Mouse (Mus musculus) bone marrow, adult 2 months (tissue): ENCODE data around the gene Eif4ebp2. TPM values are rescaled to one million over a fixed set of nuclear protein-coding genes. Genes with fewer than 3 reads are reported as not detected.

Source experiments
- H3K27ac ChIP-seq: fragments of 200-500 bp; 2 replicates; pipeline ENCODE4 v1.5.1; 2012; ENCODE audit warnings: low read depth, mild to moderate bottlenecking, control low read depth, inconsistent platforms, low read length; ENCODE audit not compliant: control insufficient read depth, poor library complexity, insufficient read depth
- H3K4me1 ChIP-seq: fragments of 200-500 bp; 2 replicates; pipeline ENCODE4 v1.6.1; 2011; ENCODE audit warnings: low read length; ENCODE audit not compliant: control insufficient read depth, insufficient read depth
- H3K4me3 ChIP-seq: fragments of 200-500 bp; replicated peaks from 2 replicates; pipeline ENCODE3; 2011; ENCODE audit warnings: mild to moderate bottlenecking, low read depth, low read length, control low read depth; ENCODE audit not compliant: control insufficient read depth
- CTCF ChIP-seq: fragments of 200-500 bp; IDR thresholded peaks from 2 replicates; pipeline ENCODE4 v1.5.1; 2011; ENCODE audit warnings: low read length, control low read depth; ENCODE audit not compliant: control insufficient read depth, insufficient read depth
- POLR2A ChIP-seq: fragments of 200-500 bp; IDR thresholded peaks from 2 replicates; pipeline ENCODE4 v1.6.1; 2011; ENCODE audit warnings: low read depth, mild to moderate bottlenecking, control low read depth, low read length, borderline replicate concordance; ENCODE audit not compliant: control insufficient read depth
- WGBS: fragments of 180-500 bp; shearing (Covaris S2); methylation state at CpG from one replicate; pipeline ENCODE4 v1.1.7; 2018; 5-methylcytosine and 5-hydroxymethylcytosine counted together
- polyA plus RNA-seq: library from polyadenylated mRNA; stranded (reverse); fragments of >200 nt; gene quantifications from 2 replicates; pipeline ENCODE4 v1.2.4, GENCODE M21; 2011; ENCODE audit warnings: low replicate concordance; ENCODE audit not compliant: missing spikeins, insufficient read depth, insufficient read length

Gene Eif4ebp2
- polyA plus RNA-seq, 1 experiment: 39.8 TPM

DNA sequence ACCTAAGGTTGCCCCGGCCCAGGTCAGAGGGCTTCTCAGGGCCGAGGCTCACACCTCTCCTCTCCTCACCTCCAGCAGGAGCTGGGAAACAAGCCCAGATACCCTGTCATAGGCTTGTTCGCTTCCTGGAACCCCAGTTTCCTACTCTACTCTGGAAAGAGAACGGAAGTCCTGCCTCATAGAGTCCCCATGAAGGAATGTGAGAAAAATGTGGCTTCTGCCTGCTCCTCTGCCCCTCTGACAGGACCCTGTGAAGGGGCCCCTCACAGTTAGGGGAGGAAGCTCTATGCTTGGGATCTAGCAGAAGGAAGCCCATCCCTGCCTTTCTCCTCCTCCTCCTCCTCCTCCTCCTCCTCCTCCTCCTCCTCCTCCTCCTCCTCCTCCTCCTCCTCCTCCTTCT lies 59.9 kb downstream of the Eif4ebp2 start:
- WGBS: 52% methylated on average over 4 of the region's 4 CpGs
- H3K27ac ChIP-seq: no peak overlapping the region
- TF ChIP-seq POLR2A (no peak), CTCF (no peak)
- H3K4me3 ChIP-seq: no peak overlapping the region
- no peaks in the 10 kb centered on the region for H3K4me1 ChIP-seq

GRCm38 (mm10) chr10:61390148-61390547 lies 62.3 kb downstream of the Eif4ebp2 start:
- H3K4me3 ChIP-seq: no peak overlapping the region
- H3K4me1 ChIP-seq: no peaks in the 10 kb centered on the region
- no peak for TF ChIP-seq POLR2A
- no peak for TF ChIP-seq CTCF
- 75% methylated on average over 2 of the region's 2 CpGs for WGBS
- no peak overlapping the region for H3K27ac ChIP-seq

DNA sequence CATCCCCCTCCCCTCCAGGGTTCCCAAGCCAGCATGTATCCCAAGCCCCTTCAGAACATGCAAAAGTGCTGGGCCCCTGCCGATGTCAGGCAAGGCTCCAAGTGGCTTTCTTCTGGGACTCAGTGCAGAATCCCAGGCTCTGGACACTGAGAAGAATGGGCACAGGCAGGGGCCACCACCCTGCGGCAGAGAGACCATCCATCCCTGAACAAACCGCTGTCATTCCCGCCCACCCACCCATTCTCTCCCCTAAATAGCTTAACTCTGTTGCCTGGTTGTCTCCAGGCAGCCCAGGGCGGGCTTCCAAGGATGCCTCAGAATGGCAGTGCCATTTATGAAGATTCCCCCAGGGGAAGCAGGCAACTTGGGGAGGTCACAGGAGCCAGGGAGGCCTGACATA lies 63.4 kb downstream of the Eif4ebp2 start:
- Histone ChIP-seq H3K4me3 (no peak overlapping the region), H3K27ac (no peak overlapping the region), H3K4me1 (no peaks in the 10 kb centered on the region)
- 73% methylated on average over 5 of the region's 5 CpGs for WGBS
- TF ChIP-seq POLR2A (no peak), CTCF (no peak)

DNA sequence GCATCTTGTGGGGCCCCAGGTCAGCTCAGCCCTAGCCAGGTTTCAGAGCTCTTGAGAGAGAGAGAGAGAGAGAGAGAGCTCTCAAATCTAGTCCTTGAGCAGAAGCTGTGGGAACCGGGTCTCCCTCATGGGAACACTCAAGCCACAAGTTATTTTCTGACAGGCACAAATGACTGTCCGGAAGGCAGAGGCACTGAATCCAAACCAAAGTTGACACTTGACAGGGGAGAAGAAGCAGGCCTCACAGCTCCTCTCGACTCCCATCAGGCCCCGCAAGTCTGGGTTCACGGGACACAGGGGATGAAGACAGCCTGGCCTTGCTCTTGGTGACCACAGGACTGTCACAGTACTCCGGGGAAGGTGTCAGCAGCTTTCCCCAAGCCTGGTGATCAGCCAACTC lies 66.2 kb downstream of the Eif4ebp2 start:
- Histone ChIP-seq H3K27ac (no peak overlapping the region), H3K4me1 (no peaks in the 10 kb centered on the region), H3K4me3 (no peak overlapping the region)
- TF ChIP-seq POLR2A (no peak), CTCF (no peak)
- 66% methylated on average over 6 of the region's 6 CpGs for WGBS

DNA sequence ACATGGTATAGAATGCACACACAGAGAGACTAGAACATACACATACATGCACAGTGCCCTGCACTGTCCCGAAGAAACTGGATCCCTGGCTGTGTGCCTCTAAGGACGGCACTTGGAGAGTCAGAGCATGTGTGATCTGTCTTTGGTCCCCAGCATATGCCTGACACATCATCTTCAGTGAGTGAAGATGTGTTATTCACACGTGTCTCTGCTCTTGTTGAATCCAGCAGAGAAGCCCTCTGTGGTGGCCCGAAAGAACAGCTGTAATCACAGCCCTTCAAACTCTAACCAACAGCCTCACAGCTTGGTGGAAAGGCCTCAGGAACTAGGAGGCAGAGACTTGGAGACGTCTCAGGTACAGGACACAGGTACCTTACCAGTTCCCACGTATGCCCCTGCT lies 67.3 kb downstream of the Eif4ebp2 start:
- Histone ChIP-seq H3K4me1 (no peaks in the 10 kb centered on the region), H3K4me3 (no peak overlapping the region), H3K27ac (no peak overlapping the region)
- 80% methylated on average over 6 of the region's 6 CpGs for WGBS
- no peak for TF ChIP-seq CTCF
- no peak for TF ChIP-seq POLR2A

- WGBS: 9% methylated on average over 11 of the region's 11 CpGs
- no peak overlapping the region for H3K4me3 ChIP-seq
- no peaks in the 10 kb centered on the region for H3K4me1 ChIP-seq
- H3K27ac ChIP-seq: no peak overlapping the region
- TF ChIP-seq CTCF: no peak
- no peak for TF ChIP-seq POLR2A
Observed at GRCm38 (mm10) chr10:61383715-61384047, 68.8 kb downstream of the Eif4ebp2 start.

DNA sequence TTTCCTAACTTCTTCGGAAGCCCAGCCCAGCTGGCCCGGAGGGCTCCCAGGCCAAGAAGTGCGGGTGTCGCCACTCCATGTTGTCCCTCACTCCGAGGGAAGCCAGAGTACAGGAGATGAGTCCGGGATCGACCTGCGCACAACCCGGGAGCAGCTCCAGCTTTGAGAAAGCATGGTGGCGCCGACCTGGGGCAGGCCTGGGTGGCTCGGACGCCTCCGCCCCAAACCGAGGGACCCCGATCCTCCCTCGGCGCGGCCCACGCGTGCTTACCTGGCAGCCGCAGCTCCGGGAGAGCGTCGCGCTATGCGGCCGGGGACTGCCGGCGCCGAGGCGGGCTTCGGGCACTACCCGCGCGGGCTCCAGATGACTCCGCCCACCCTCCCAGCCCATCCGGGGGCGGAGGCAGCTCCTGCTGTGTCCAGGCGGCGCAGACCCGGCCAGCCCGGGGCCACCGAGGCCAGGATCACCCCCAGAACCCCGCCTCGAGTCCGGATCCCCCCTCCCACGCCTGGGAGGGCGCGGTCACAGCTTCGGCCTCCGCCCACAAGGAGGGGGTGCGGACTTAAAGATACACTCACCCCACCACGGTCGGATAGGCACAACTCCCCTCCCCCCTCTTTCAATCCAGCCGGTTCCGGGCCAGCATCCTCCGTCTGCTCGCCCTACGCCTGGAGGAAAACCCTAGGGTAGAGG lies 69.3 kb downstream of the Eif4ebp2 start, which contains the start of gene Pald1:
Pald1 (minus strand) TSS at position 510 of the 694 bp plus-strand sequence.
- Histone ChIP-seq H3K4me1 (no peaks in the 10 kb centered on the region), H3K4me3 (peak within 1 kb of the TSS; percentile 29), H3K27ac (peak within 1 kb of the TSS; percentile 20; the same call in 1 of the 2 replicates)
- TF ChIP-seq CTCF: no peak
- no peak for TF ChIP-seq POLR2A
- WGBS: under 1% methylated on average over 60 of the region's 60 CpGs

DNA sequence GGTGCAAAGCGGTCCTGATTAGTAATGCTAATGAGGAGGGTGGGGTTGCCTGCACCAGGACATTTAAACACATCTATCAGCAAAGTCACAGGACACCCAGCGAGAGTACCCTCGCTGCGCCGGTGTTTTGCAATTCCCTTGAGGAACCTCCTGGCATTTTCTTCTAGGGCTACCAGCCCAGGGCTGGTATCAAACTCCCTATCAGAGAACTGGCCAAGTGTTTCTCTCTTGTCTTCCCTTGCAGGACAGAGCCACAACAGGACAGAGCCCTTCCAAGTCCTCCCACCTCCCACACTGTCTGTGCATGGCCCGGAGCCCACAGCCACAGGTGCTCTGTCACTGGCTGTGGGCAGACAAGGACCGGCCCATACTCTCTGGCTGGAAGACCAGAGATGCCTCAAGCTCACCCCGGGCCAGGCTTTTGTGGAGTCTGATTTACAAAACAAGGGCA lies 70.2 kb downstream of the Eif4ebp2 start:
- H3K4me1 ChIP-seq: no peaks in the 10 kb centered on the region
- no peak for TF ChIP-seq CTCF
- TF ChIP-seq POLR2A: no peak
- WGBS: 0% methylated on average over 8 of the region's 8 CpGs
- H3K4me3 ChIP-seq: no peak overlapping the region
- H3K27ac ChIP-seq: no peak overlapping the region

- Histone ChIP-seq H3K4me1 (no peaks in the 10 kb centered on the region), H3K27ac (no peak overlapping the region), H3K4me3 (no peak overlapping the region)
- WGBS: 2% methylated on average over 8 of the region's 8 CpGs
- no peak for TF ChIP-seq POLR2A
- no peak for TF ChIP-seq CTCF
Observed at GRCm38 (mm10) chr10:61381823-61382222, 70.6 kb downstream of the Eif4ebp2 start.

DNA sequence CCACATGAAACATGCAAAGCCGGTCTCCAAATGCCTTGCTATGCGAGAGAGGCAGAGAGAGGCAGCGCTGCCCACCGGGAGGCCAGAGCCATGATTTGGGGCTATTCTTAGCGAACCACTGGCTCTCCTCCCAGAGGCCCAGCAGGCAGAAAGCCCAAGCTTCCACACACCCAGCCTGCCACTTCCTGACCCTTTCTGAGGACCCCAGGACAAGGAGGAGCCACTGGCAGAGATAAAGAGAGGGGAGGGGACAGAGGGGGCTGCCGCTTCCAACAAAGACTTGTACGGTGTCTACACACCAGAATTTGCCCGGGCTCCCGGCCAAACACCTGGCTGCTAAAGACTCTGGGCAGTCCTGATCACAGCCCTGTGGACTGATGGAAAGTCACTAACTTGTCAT lies 72.3 kb downstream of the Eif4ebp2 start:
- H3K27ac ChIP-seq: no peak overlapping the region; the same call in 1 of the 2 replicates
- H3K4me1 ChIP-seq: no peaks in the 10 kb centered on the region
- no peak overlapping the region for H3K4me3 ChIP-seq
- WGBS: 30% methylated on average over 9 of the region's 9 CpGs
- TF ChIP-seq CTCF: no peak
- no peak for TF ChIP-seq POLR2A
